Mouse (Mus musculus) embryonic stem cell, embryonic (primary cell): Measurements from ENCODE around the gene Scamp1.
"Not testable (repeated sequence)": the region's sequence is repeated elsewhere in the genome, so short reads cannot be mapped to it uniquely, and the experiment has no call there.

Experiments used
- CTCF ChIA-PET, 4 experiments: fragments of 300-600 bp in 2 of 4; fragments of 350-600 bp in 2 of 4; sonication (Branson Sonifier 250); formaldehyde crosslinking; loops; one replicate each; lab custom pipeline; 2022; ENCODE audit warnings: inconsistent platforms in 2 of 4; lab: Charles Lee
- POLR2A ChIA-PET, 4 experiments: fragments of 300-600 bp in 2 of 4; fragments of 350-600 bp in 2 of 4; sonication (Branson Sonifier 250); formaldehyde crosslinking; loops; one replicate each; lab custom pipeline; 2022; ENCODE audit warnings: antibody characterized with exemption in 4 of 4, inconsistent platforms in 1 of 4; lab: Charles Lee

The Scamp1 gene

DNA sequence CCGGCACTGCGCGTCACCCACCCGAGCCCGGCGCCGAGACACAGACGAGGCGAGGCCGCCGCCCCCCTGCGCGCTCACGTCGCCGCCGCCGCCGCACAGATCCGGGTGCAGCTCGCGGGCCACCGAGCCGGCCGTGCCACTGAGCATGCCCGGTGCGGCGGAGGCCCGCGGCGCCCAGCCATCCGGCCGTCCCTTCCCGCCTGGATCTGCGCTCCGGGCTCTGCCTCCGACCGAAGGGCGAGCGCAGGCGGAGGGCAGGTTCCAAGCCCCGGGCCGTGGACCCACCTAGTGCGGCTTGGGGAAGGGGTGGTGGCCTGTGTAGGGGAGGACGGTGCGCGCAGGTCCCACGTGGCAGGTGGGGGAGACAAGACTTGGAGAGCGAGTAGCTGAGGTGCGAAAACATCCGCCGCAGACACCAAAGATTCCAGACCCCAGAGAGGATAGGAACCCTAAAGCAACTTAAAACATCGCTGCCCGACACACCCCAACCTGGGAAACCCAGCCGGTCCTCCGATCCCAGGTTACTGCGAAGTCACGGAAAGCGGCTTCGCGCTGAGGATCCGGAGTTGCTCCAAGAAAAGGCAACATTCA, at the start of gene Scamp1:
TSS of gene Scamp1 (minus strand) at position 577 of the 591 bp plus-strand sequence.
- CTCF ChIA-PET: no interaction called here
- POLR2A ChIA-PET: interaction anchor here in 1 of 4 experiments (0.7 kb wide), 1 partner anchor 10 kb away, joined by 3 read pairs; no protein-coding TSS in a partner anchor

GRCm38 (mm10) chr13:94330392-94330979, 44.8 kb upstream of the Scamp1 start:
- CTCF ChIA-PET: interaction anchor here in 3 of 4 experiments (0.6 to 1.2 kb wide), 5 partner anchors 11 to 493 kb away, joined by 3 to 7 read pairs (median 4); no protein-coding TSS in a partner anchor

GRCm38 (mm10) chr13:94329005-94329404, 43.3 kb upstream of the Scamp1 start:
- CTCF ChIA-PET: not testable (repeated sequence)
- POLR2A ChIA-PET: interaction anchor here in 3 of 4 experiments (0.6 to 1.0 kb wide), 7 partner anchors 9 to 684 kb away, joined by 3 to 6 read pairs (median 3); partner anchors contain the start of gene Ap3b1 (in 1 of the 3)

More at GRCm38 (mm10) chr13:94330392-94330979, 44.8 kb upstream of the Scamp1 start:
- POLR2A ChIA-PET: interaction anchor here in 1 of 4 experiments (0.7 to 1.5 kb wide), 2 partner anchors 16 to 67 kb away, joined by 3 read pairs; no protein-coding TSS in a partner anchor

GRCm38 (mm10) chr13:94328063-94328462, 42.4 kb upstream of the Scamp1 start:
- POLR2A ChIA-PET: interaction anchor here in 3 of 4 experiments (0.6 kb wide), 4 partner anchors 10 to 362 kb away, joined by 3 to 6 read pairs (median 4); no protein-coding TSS in a partner anchor
- CTCF ChIA-PET: interaction anchor here in 1 of 4 experiments (0.6 kb wide), 1 partner anchor 119 kb away, joined by 5 read pairs; no protein-coding TSS in a partner anchor

DNA sequence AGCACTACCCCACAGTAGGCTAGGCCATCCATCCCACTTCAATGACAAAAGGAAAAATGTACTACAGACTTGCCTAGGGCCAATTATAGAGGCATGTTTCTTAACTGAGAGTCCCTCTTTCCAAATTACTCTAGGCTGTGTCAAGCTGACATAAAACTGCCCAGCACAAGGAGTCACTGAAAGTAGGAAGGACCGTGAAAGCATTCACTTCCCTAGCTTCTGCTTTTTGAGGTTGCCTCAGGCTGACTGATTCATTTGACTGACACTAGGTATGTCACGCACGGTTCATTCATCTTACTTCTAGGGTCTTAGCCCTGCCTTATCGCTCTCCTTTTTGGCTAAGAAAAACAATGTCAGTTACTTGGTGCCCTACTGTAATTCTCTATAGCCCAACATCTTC, 36.8 kb upstream of the Scamp1 start:
- ChIA-PET CTCF (no interaction called here), POLR2A (no interaction called here)

GRCm38 (mm10) chr13:94321094-94321792, 35.6 kb upstream of the Scamp1 start:
- CTCF ChIA-PET: interaction anchor here in 1 of 4 experiments (0.6 kb wide), 1 partner anchor 42 kb away, joined by 4 read pairs; no protein-coding TSS in a partner anchor
- POLR2A ChIA-PET: interaction anchor here in 1 of 4 experiments (0.7 kb wide), 1 partner anchor 191 kb away, joined by 4 read pairs; no protein-coding TSS in a partner anchor

DNA sequence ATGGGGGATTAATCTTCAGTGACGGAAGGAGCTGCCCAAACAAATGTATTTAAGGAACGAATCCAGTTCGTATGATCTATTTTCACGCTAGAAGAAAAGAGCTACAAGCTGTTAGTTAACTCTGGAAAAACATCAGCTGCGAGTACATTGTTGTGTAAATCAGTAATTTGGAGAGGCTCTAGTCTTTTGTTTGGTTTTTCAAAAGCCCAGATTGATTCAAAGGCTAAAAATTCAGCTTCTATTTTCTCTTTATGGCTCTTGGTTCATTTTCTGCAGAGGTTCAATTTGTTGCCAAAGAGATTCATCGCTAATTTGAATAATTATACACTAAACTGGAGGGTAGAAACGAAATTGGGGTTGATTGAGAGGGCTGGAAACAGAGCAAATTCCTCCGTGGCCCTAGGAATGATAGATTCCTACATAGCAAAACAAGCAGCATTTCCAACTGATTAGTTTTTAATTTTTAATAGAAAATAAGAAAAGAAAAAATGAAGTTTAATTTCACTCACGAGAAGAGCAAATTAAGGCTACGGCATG, 31.4 kb upstream of the Scamp1 start:
- CTCF ChIA-PET: no interaction called here
- POLR2A ChIA-PET: no interaction called here

GRCm38 (mm10) chr13:94312812-94313211, 27.2 kb upstream of the Scamp1 start:
- POLR2A ChIA-PET: interaction anchor here in 1 of 4 experiments (0.7 kb wide), 1 partner anchor 13 kb away, joined by 3 read pairs; no protein-coding TSS in a partner anchor
- CTCF ChIA-PET: not testable (repeated sequence)

DNA sequence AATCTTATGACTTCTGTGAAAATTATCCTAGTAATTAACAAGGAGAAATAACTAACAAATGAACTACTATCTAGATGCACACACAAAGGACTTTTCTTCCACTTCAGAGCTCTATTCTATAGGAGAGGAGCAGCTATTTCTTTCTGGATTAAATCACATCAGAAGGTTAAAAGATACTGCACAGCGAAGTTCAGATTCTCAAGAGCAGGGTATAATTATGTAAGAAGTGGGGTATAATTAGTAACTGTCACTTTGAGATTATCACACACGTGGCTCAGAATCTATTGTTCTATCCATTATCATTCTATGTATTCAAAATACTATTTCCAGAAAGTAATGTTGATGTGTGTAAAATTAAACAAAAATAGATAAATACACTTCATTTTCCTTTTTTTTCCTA, 22.6 kb upstream of the Scamp1 start:
- ChIA-PET POLR2A (no interaction called here), CTCF (no interaction called here)

DNA sequence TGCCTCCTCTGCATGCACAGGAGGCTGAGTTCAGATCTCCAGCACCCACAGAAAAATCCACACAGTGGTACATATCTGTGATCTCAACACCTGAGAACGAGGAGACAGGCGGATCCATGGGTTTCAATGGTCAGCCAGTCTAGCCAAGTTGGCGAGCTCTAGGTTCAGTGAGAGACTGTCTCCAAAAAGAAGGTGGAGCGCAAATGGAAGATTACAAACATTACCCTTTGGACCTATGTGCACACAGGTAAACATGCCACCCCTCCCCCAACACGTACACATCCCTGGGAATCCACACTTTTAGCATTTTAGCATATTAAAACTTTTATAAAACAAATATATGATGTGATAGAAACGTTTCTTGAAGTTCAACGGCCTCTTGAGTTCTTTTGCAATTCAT, 21.9 kb upstream of the Scamp1 start:
- POLR2A ChIA-PET: no interaction called here
- CTCF ChIA-PET: no interaction called here

GRCm38 (mm10) chr13:94306968-94307289, 21.3 kb upstream of the Scamp1 start:
- CTCF ChIA-PET: no interaction called here
- POLR2A ChIA-PET: interaction anchor here in 1 of 4 experiments (1.4 kb wide), 1 partner anchor 52 kb away, joined by 3 read pairs; the partner anchor contains the start of gene Ap3b1

GRCm38 (mm10) chr13:94306277-94306967, 20.8 kb upstream of the Scamp1 start:
- ChIA-PET POLR2A (interaction anchor here in 3 of 4 experiments (0.6 to 1.4 kb wide), 5 partner anchors 28 to 538 kb away, joined by 3 read pairs; partner anchors contain the start of gene Ap3b1 (in 2 of the 3)), CTCF (interaction anchor here in 1 of 4 experiments (0.7 kb wide), 1 partner anchor 517 kb away, joined by 3 read pairs; no protein-coding TSS in a partner anchor)

GRCm38 (mm10) chr13:94300946-94301538, 15.4 kb upstream of the Scamp1 start:
- ChIA-PET CTCF (no interaction called here), POLR2A (no interaction called here)

DNA sequence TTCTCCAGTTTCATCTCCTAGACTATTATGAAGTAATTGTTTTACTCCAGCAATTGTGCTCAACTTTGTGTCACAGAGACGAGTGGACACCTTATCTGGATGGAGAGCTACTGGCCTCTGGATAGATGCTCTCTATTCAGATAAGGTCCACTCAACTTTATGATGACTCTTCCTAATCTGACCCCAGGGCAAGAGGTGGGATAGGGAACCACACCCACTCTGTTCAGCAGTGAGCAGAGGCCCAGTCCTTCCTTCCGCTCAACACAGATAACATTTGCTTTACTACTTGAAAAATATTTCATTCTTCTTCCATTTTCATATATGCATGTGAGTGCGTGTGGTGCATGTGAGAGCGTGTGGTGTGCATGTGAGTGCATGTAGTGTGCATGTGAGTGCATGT, 14.6 kb upstream of the Scamp1 start:
- CTCF ChIA-PET: no interaction called here
- POLR2A ChIA-PET: interaction anchor here in 1 of 4 experiments (0.5 to 0.9 kb wide), 2 partner anchors 12 to 29 kb away, joined by 3 read pairs; no protein-coding TSS in a partner anchor

GRCm38 (mm10) chr13:94298401-94298800, 12.7 kb upstream of the Scamp1 start:
- ChIA-PET CTCF (no interaction called here), POLR2A (no interaction called here)

DNA sequence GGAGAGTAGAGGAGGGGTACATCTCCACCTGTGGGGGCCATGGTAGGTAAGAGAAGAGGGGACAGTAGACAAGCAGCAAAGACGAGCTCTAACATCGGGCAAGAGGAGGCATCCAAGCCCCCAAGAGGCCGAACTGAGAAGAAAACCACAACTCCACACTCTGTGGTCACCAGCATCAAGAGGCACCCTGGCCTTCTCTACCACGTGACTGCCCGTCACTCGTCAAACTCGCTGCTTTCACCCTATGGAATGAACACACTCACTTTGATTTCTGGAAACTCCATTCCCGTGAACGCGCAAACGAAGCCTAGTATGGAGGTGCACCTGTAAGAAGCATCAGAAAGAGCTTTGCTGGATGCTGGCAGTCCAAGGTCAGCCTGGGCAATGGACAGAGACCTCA, 10.7 kb upstream of the Scamp1 start:
- ChIA-PET CTCF (interaction anchor here in 1 of 4 experiments (0.7 kb wide), 1 partner anchor 34 kb away, joined by 9 read pairs; no protein-coding TSS in a partner anchor), POLR2A (interaction anchor here in 1 of 4 experiments (0.5 kb wide), 1 partner anchor 14 kb away, joined by 3 read pairs; no protein-coding TSS in a partner anchor)

GRCm38 (mm10) chr13:94295922-94296321, 10.3 kb upstream of the Scamp1 start:
- POLR2A ChIA-PET: interaction anchor here in 1 of 4 experiments (0.6 kb wide), 1 partner anchor 196 kb away, joined by 3 read pairs; no protein-coding TSS in a partner anchor
- CTCF ChIA-PET: no interaction called here

- POLR2A ChIA-PET: interaction anchor here in 1 of 4 experiments (0.6 kb wide), 1 partner anchor 142 kb away, joined by 3 read pairs; no protein-coding TSS in a partner anchor
These were observed 9.2 kb upstream of the Scamp1 start for GRCm38 (mm10) chr13:94294886-94295285.

More at GRCm38 (mm10) chr13:94294886-94295285, 9.2 kb upstream of the Scamp1 start:
- CTCF ChIA-PET: no interaction called here
